Mouse (Mus musculus): Measurements from ENCODE around the gene Brd3. TPM values are rescaled to one million over a fixed set of nuclear protein-coding genes. Genes with fewer than 3 reads are reported as not detected.
A peak's percentile ranks its signal among the peaks of the same experiment; 100 is the strongest.

The Brd3 gene
- polyA plus RNA-seq, 1 experiment from 2014 or later = 124 TPM

- Histone ChIP-seq H3K36me3 (no peaks in the 10 kb centered on the region), H3K4me2 (no peak overlapping the region), H3K4me1 (peaks cover 48% of the 10 kb centered on the region), H3K9me3 (replicated peaks) (no peaks in the 10 kb centered on the region; the same call in 1 of the 2 replicates), H3K4me3 (replicated peaks) (no peak overlapping the region), H3K27me3 (no peaks in the 10 kb centered on the region), H3K9ac (no peak overlapping the region), H3K27ac (0 out of 2 replicates have a peak overlapping the region, but pooled peaks have one; percentile 25)
- no peak; the same call in 1 of the 2 replicates for ATAC-seq (replicated peaks; ENCODE audit: low FRiP score)
- WGBS = 50% methylated on average over 6 of the region's 6 CpGs
Measured at GRCm38 (mm10) chr2:27404375-27405093, 102.9 kb downstream of the Brd3 start.

- Histone ChIP-seq H3K9me3 (replicated peaks) (no peaks in the 10 kb centered on the region; the same call in 1 of the 2 replicates), H3K9ac (no peak overlapping the region), H3K36me3 (no peaks in the 10 kb centered on the region), H3K4me1 (peaks cover 29% of the 10 kb centered on the region), H3K4me3 (replicated peaks) (no peak overlapping the region), H3K27ac (no peak overlapping the region), H3K4me2 (no peak overlapping the region), H3K27me3 (no peaks in the 10 kb centered on the region)
- WGBS = 88% methylated on average over 2 of the region's 2 CpGs
- ATAC-seq (replicated peaks; ENCODE audit: low FRiP score) = no peak
Measured at GRCm38 (mm10) chr2:27401544-27401943, 105.9 kb downstream of the Brd3 start.

GRCm38 (mm10) chr2:27400083-27400482, 107.4 kb downstream of the Brd3 start:
- 93% methylated on average over 2 of the region's 2 CpGs for WGBS
- H3K4me3 ChIP-seq (replicated peaks) = no peak overlapping the region
- H3K27ac ChIP-seq = no peak overlapping the region
- no peaks in the 10 kb centered on the region; the same call in 1 of the 2 replicates for H3K9me3 ChIP-seq (replicated peaks)
- H3K9ac ChIP-seq = no peak overlapping the region
- H3K27me3 ChIP-seq = no peaks in the 10 kb centered on the region
- no peak overlapping the region for H3K4me2 ChIP-seq
- H3K36me3 ChIP-seq = no peaks in the 10 kb centered on the region
- H3K4me1 ChIP-seq = peaks cover 28% of the 10 kb centered on the region
- no peak for ATAC-seq (replicated peaks; ENCODE audit: low FRiP score)

GRCm38 (mm10) chr2:27396656-27397440, 110.6 kb downstream of the Brd3 start:
- no peak overlapping the region for H3K4me2 ChIP-seq
- 67% methylated on average over 17 of the region's 17 CpGs for WGBS
- H3K9ac ChIP-seq = no peak overlapping the region
- H3K4me1 ChIP-seq = peaks cover 24% of the 10 kb centered on the region
- no peak for ATAC-seq (replicated peaks; ENCODE audit: low FRiP score)
- H3K4me3 ChIP-seq (replicated peaks) = no peak overlapping the region
- no peaks in the 10 kb centered on the region for H3K27me3 ChIP-seq
- H3K9me3 ChIP-seq (replicated peaks) = no peaks in the 10 kb centered on the region; the same call in 1 of the 2 replicates
- H3K36me3 ChIP-seq = no peaks in the 10 kb centered on the region
- no peak overlapping the region; the same call in 1 of the 2 replicates for H3K27ac ChIP-seq

Small RNA genes within 50 kb of the gene (microRNA-seq; reads per million reads assigned to microRNA genes)
- not detected for gene Gm24049
- not detected for gene Mir7578

Other genes with a start within 250 kb of the Brd3 start
- gene Vav2, start 80.6 kb downstream of the Brd3 start, polyA plus RNA-seq (2015; fragmentation: Nextera tagmentation; extraction: Ambion mirVana) = 7.1 and 8.3 TPM in 2 replicates
- 10.1 and 11.2 TPM in 2 replicates for gene Brd3os, start 65.3 kb downstream of the Brd3 start, polyA plus RNA-seq (2015; fragmentation: Nextera tagmentation; extraction: Ambion mirVana)
- 63.2 and 65.9 TPM in 2 replicates for gene Wdr5, start 7.5 kb upstream of the Brd3 start, polyA plus RNA-seq (2015; fragmentation: Nextera tagmentation; extraction: Ambion mirVana)
- gene Rxra, start 168.8 kb upstream of the Brd3 start, polyA plus RNA-seq (2015; fragmentation: Nextera tagmentation; extraction: Ambion mirVana) = 9.6 and 10.4 TPM in 2 replicates